Mouse (Mus musculus) neural tube, embryonic 11.5 days (tissue): Measurements from ENCODE around the gene B3galnt2. TPM values are rescaled to one million over a fixed set of nuclear protein-coding genes. Genes with fewer than 3 reads are reported as not detected.
"Not testable (repeated sequence)": the region's sequence is repeated elsewhere in the genome, so short reads cannot be mapped to it uniquely, and the experiment has no call there.

ENCODE experiments used
- ATAC-seq: fragments of 200-750 bp; cut with Nextera tagmentation; 2 replicates; pipeline ENCODE4 v1.8.0; 2017; ENCODE audit warnings: moderate number of reproducible peaks, mild to moderate bottlenecking, moderate TSS enrichment, moderate library complexity; ENCODE audit not compliant: insufficient read depth, low FRiP score, low TSS enrichment
- DNase-seq: peaks from one replicate; pipeline ENCODE4 v3.0.0-alpha.2; 2015; ENCODE audit warnings: low spot score
- H3K27ac ChIP-seq: fragments of 300-500 bp; sonication (generic); 2 replicates; pipeline ENCODE4 v1.5.1; 2014; ENCODE audit warnings: low read depth, mild to moderate bottlenecking, low read length
- H3K27me3 ChIP-seq: fragments of 300-500 bp; sonication (generic); 2 replicates; pipeline ENCODE4 v1.6.1; 2014; ENCODE audit warnings: mild to moderate bottlenecking, low read length, mixed read lengths; ENCODE audit not compliant: control insufficient read depth, insufficient read depth
- H3K36me3 ChIP-seq: fragments of 300-500 bp; sonication (generic); 2 replicates; pipeline ENCODE4 v1.6.1; 2014; ENCODE audit warnings: mild to moderate bottlenecking, low read length, moderate library complexity, mixed read lengths; ENCODE audit not compliant: control insufficient read depth, insufficient read depth
- H3K4me1 ChIP-seq: fragments of 300-500 bp; sonication (generic); 2 replicates; pipeline ENCODE4 v1.6.1; 2014; ENCODE audit warnings: low read length, mixed read lengths; ENCODE audit not compliant: control insufficient read depth, insufficient read depth
- H3K4me2 ChIP-seq: fragments of 300-500 bp; sonication (generic); 2 replicates; pipeline ENCODE4 v1.6.1; 2014; ENCODE audit warnings: low read depth, mild to moderate bottlenecking, moderate library complexity
- H3K4me3 ChIP-seq: fragments of 300-500 bp; sonication (generic); 2 replicates; pipeline ENCODE4 v1.5.1; 2014; ENCODE audit warnings: low read depth, low read length
- H3K9ac ChIP-seq: fragments of 300-500 bp; sonication (generic); 2 replicates; pipeline ENCODE4 v1.6.1; 2014; ENCODE audit warnings: mild to moderate bottlenecking, low read length
- H3K9me3 ChIP-seq: fragments of 300-500 bp; sonication (generic); 2 replicates; pipeline ENCODE4 v1.6.1; 2016; ENCODE audit warnings: low read length; ENCODE audit not compliant: control insufficient read depth
- WGBS: fragments of 180-500 bp; shearing (Covaris S2); extraction: QIAGEN DNeasy Blood & Tissue Kit; methylation state at CpG from one replicate; pipeline ENCODE4 v1.1.7; 2014; 5-methylcytosine and 5-hydroxymethylcytosine counted together
- polyA plus RNA-seq: library from polyadenylated mRNA; unstranded; fragments of >200 nt; fragmentation: Nextera tagmentation; extraction: Ambion mirVana; gene quantifications from 2 replicates; pipeline ENCODE4 v1.2.1, GENCODE M21; 2014

The B3galnt2 gene
- polyA plus RNA-seq, 1 experiment from 2014 or later = 38.1 TPM

DNA sequence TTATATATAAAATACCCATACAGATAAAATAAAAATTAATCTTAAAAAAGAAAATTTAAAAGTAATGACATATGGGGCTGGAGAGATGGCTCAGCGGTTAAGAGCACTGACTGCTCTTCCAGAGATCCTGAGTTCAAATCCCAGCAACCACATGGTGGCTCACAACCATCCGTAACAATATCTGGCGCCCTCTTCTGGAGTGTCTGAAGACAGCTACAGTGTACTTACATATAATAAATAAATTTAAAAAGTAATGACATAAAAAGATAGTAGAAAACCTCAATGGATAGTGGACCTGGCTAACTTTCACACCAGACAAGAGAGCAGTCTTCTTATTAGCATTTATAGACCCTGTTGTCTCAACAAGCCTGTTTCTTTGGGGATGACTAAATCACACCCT is 81.1 kb downstream of the B3galnt2 start:
- not testable (repeated sequence) for H3K4me3 ChIP-seq, H3K27me3 ChIP-seq, H3K9ac ChIP-seq, H3K4me1 ChIP-seq, H3K27ac ChIP-seq, ATAC-seq, H3K4me2 ChIP-seq, H3K9me3 ChIP-seq, H3K36me3 ChIP-seq, DNase-seq
- 93% methylated on average over 3 of the region's 3 CpGs for WGBS

GRCm38 (mm10) chr13:14035875-14036630 is 81.8 kb downstream of the B3galnt2 start:
- Histone ChIP-seq H3K4me3 (no peak overlapping the region), H3K27ac (no peak overlapping the region), H3K9ac (no peak overlapping the region), H3K27me3 (no peaks in the 10 kb centered on the region), H3K4me1 (no peaks in the 10 kb centered on the region), H3K9me3 (no peaks in the 10 kb centered on the region), H3K36me3 (no peaks in the 10 kb centered on the region), H3K4me2 (no peak overlapping the region)
- no peak for DNase-seq
- 91% methylated on average over 11 of the region's 11 CpGs for WGBS
- ATAC-seq = no peak

GRCm38 (mm10) chr13:14038911-14039291 is 84.6 kb downstream of the B3galnt2 start:
- no peaks in the 10 kb centered on the region for H3K9me3 ChIP-seq
- peak overlapping the region; percentile 87 for H3K9ac ChIP-seq
- ATAC-seq (peak; percentile 49), DNase-seq (no peak)
- no peaks in the 10 kb centered on the region for H3K36me3 ChIP-seq
- no peaks in the 10 kb centered on the region for H3K4me1 ChIP-seq
- H3K27ac ChIP-seq = no peak overlapping the region; the same call in 1 of the 2 replicates
- no peaks in the 10 kb centered on the region for H3K27me3 ChIP-seq
- H3K4me3 ChIP-seq = peak overlapping the region; percentile 67
- 4% methylated on average over 7 of the region's 8 CpGs for WGBS
- H3K4me2 ChIP-seq = peak overlapping the region; percentile 82

GRCm38 (mm10) chr13:14039292-14039965 is 85.2 kb downstream of the B3galnt2 start, which contains the start of gene Tbce:
Tbce (minus strand) TSS chr13:14039638.
- peak; percentile 92 for DNase-seq
- whole genome bisulfite sequencing = under 1% methylated on average over 35 of the region's 35 CpGs

GRCm38 (mm10) chr13:14040186-14040585 is 85.9 kb downstream of the B3galnt2 start:
- H3K4me3 ChIP-seq = peak overlapping the region; percentile 67
- no peak overlapping the region for H3K9ac ChIP-seq
- no peak for ATAC-seq
- H3K4me1 ChIP-seq = no peaks in the 10 kb centered on the region
- H3K36me3 ChIP-seq = no peaks in the 10 kb centered on the region
- no peak overlapping the region for H3K27ac ChIP-seq
- H3K27me3 ChIP-seq = no peaks in the 10 kb centered on the region
- no peaks in the 10 kb centered on the region for H3K9me3 ChIP-seq
- 47% methylated on average over 5 of the region's 5 CpGs for WGBS
- H3K4me2 ChIP-seq = peak overlapping the region; percentile 82
- DNase-seq = no peak

More at GRCm38 (mm10) chr13:14039292-14039965, 85.2 kb downstream of the B3galnt2 start, which contains the start of gene Tbce:
- H3K4me2 ChIP-seq = peak within 1 kb of the TSS; percentile 82
- H3K4me1 ChIP-seq = no peaks in the 10 kb centered on the region
- peak; percentile 96 for ATAC-seq
- no peaks in the 10 kb centered on the region for H3K9me3 ChIP-seq
- peak within 1 kb of the TSS; percentile 87 for H3K9ac ChIP-seq
- no peaks in the 10 kb centered on the region for H3K27me3 ChIP-seq
- H3K36me3 ChIP-seq = no peaks in the 10 kb centered on the region
- H3K4me3 ChIP-seq = peak within 1 kb of the TSS; percentile 67
- H3K27ac ChIP-seq = peak within 1 kb of the TSS; percentile 90

GRCm38 (mm10) chr13:14043851-14044250 is 89.6 kb downstream of the B3galnt2 start:
- DNase-seq (no peak), ATAC-seq (no peak)
- Histone ChIP-seq H3K4me2 (no peak overlapping the region), H3K9ac (no peak overlapping the region), H3K36me3 (peaks cover 2% of the 10 kb centered on the region; the same call in 1 of the 2 replicates), H3K9me3 (no peaks in the 10 kb centered on the region), H3K27me3 (no peaks in the 10 kb centered on the region), H3K4me1 (no peaks in the 10 kb centered on the region), H3K27ac (no peak overlapping the region), H3K4me3 (no peak overlapping the region)

- Histone ChIP-seq H3K4me3 (no peak overlapping the region), H3K36me3 (peaks cover 4% of the 10 kb centered on the region; the same call in 1 of the 2 replicates), H3K27ac (no peak overlapping the region), H3K9me3 (no peaks in the 10 kb centered on the region), H3K4me1 (no peaks in the 10 kb centered on the region), H3K9ac (no peak overlapping the region), H3K27me3 (no peaks in the 10 kb centered on the region), H3K4me2 (no peak overlapping the region)
- 79% methylated on average over 2 of the region's 2 CpGs for WGBS
- ATAC-seq (no peak), DNase-seq (no peak)
Measured at GRCm38 (mm10) chr13:14044521-14044920, 90.3 kb downstream of the B3galnt2 start.
